Mouse (Mus musculus) stomach, embryonic 16.5 days (tissue): ENCODE measurements around the gene Wdr48. TPM values are rescaled to one million over a fixed set of nuclear protein-coding genes. Genes with fewer than 3 reads are reported as not detected.

Experiments used
- ATAC-seq: fragments of 200-750 bp; cut with Nextera tagmentation; 2 replicates; pipeline ENCODE4 v1.8.0; 2017; ENCODE audit warnings: moderate number of reproducible peaks, moderate TSS enrichment; ENCODE audit not compliant: insufficient read depth, low FRiP score
- H3K27ac ChIP-seq: fragments of 300-500 bp; sonication (generic); 2 replicates; pipeline ENCODE4 v1.5.1; 2014; ENCODE audit warnings: low read length
- H3K27me3 ChIP-seq: fragments of 300-500 bp; sonication (generic); 2 replicates; pipeline ENCODE4 v1.6.1; 2014; ENCODE audit warnings: low read length, control low read depth, mixed read lengths; ENCODE audit not compliant: control insufficient read depth, insufficient read depth
- H3K36me3 ChIP-seq: fragments of 300-500 bp; sonication (generic); 2 replicates; pipeline ENCODE4 v1.6.1; 2014; ENCODE audit warnings: low read length; ENCODE audit not compliant: control insufficient read depth, insufficient read depth
- H3K4me1 ChIP-seq: fragments of 300-500 bp; sonication (generic); 2 replicates; pipeline ENCODE4 v1.6.1; 2014; ENCODE audit warnings: low read length, control low read depth, mixed read lengths; ENCODE audit not compliant: control insufficient read depth, insufficient read depth
- H3K4me2 ChIP-seq: fragments of 300-500 bp; sonication (generic); 2 replicates; pipeline ENCODE4 v1.6.1; 2014; ENCODE audit warnings: low read depth, low read length, mixed read lengths
- H3K4me3 ChIP-seq: fragments of 300-500 bp; sonication (generic); replicated peaks from 2 replicates; pipeline ENCODE4 v1.5.1; 2014; ENCODE audit warnings: mild to moderate bottlenecking, low read length
- H3K9ac ChIP-seq: fragments of 300-500 bp; sonication (generic); 2 replicates; pipeline ENCODE4 v1.6.1; 2014; ENCODE audit warnings: low read length
- H3K9me3 ChIP-seq: fragments of 300-500 bp; sonication (generic); replicated peaks from 2 replicates; pipeline ENCODE4 v1.6.1; 2016; ENCODE audit warnings: low read length, control low read depth; ENCODE audit not compliant: control insufficient read depth
- WGBS: fragments of 180-500 bp; shearing (Covaris S2); extraction: QIAGEN DNeasy Blood & Tissue Kit; methylation state at CpG from one replicate; pipeline ENCODE4 v1.1.7; 2014; 5-methylcytosine and 5-hydroxymethylcytosine counted together
- polyA plus RNA-seq: library from polyadenylated mRNA; unstranded; fragments of >200 nt; fragmentation: Nextera tagmentation; extraction: Ambion mirVana; gene quantifications from 2 replicates; pipeline ENCODE4 v1.2.1, GENCODE M21; 2015

Gene Wdr48
- 43.8 and 45.5 TPM in 2 replicates for polyA plus RNA-seq

DNA sequence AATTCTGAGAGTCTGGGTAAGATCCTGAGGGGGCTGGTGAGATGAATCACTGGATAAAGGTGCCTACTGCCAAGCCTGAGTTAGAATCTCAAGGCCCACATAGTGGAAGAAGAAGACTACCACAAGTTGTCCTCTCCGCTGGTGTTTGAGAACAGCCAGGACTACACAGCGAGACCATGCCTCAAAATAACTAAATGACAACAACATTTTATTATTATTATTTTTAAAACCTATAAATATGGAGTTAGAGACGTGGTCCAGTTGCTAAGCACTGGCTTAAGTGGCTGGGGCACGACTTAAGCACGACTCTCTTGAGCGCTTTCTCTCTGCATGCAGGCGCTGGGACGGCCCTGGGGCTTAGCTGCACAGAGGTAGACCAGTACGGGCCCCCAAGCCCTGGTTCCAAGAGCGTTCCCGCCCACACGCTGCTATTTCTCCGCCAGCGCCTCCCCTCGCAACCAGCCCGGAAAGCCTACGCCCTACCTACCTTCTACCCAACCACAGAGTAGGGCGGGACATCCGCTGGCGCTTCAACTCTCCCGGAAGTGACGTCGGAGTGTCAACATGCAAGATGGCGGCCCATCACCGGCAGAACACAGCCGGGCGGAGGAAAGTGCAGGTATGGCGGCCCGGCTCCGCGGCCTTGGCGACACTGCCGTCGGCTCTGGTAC lies at the start of gene Wdr48:
Gene Wdr48 (plus strand): TSS at position 540 of the 671 bp plus-strand sequence.
- peak; percentile 99 for ATAC-seq
- peak within 1 kb of the TSS; percentile 84 for H3K27ac ChIP-seq
- H3K9me3 ChIP-seq, result no peaks in the 10 kb centered on the region
- peak within 1 kb of the TSS; percentile 85 for H3K4me2 ChIP-seq
- H3K36me3 ChIP-seq, result no peaks in the 10 kb centered on the region
- 4% methylated on average over 34 of the region's 34 CpGs for WGBS
- no peaks in the 10 kb centered on the region for H3K27me3 ChIP-seq
- peak within 1 kb of the TSS; percentile 87 for H3K4me3 ChIP-seq
- peak within 1 kb of the TSS; percentile 90 for H3K9ac ChIP-seq
- peaks cover 14% of the 10 kb centered on the region for H3K4me1 ChIP-seq

GRCm38 (mm10) chr9:119847187-119847586 lies 47.5 kb upstream of the Wdr48 start:
- H3K27ac ChIP-seq, result no peak overlapping the region
- no peaks in the 10 kb centered on the region for H3K9me3 ChIP-seq
- 68% methylated on average over 6 of the region's 6 CpGs for WGBS
- no peak for ATAC-seq
- H3K9ac ChIP-seq, result no peak overlapping the region
- no peak overlapping the region for H3K4me3 ChIP-seq
- no peaks in the 10 kb centered on the region; the same call in 1 of the 2 replicates for H3K4me1 ChIP-seq
- H3K4me2 ChIP-seq, result no peak overlapping the region
- no peaks in the 10 kb centered on the region for H3K27me3 ChIP-seq
- H3K36me3 ChIP-seq, result no peaks in the 10 kb centered on the region

- 41% methylated on average over 7 of the region's 7 CpGs for WGBS
- H3K4me2 ChIP-seq, result no peak overlapping the region
Observed at GRCm38 (mm10) chr9:119848671-119849070, 46.0 kb upstream of the Wdr48 start.

GRCm38 (mm10) chr9:119849214-119849613 lies 45.5 kb upstream of the Wdr48 start:
- ATAC-seq, result no peak

More at GRCm38 (mm10) chr9:119848671-119849070, 46.0 kb upstream of the Wdr48 start:
- H3K4me1 ChIP-seq, result no peaks in the 10 kb centered on the region; the same call in 1 of the 2 replicates
- H3K27ac ChIP-seq, result no peak overlapping the region
- H3K4me3 ChIP-seq, result no peak overlapping the region
- no peaks in the 10 kb centered on the region for H3K27me3 ChIP-seq
- no peak for ATAC-seq
- H3K9ac ChIP-seq, result no peak overlapping the region
- no peaks in the 10 kb centered on the region for H3K9me3 ChIP-seq
- no peaks in the 10 kb centered on the region for H3K36me3 ChIP-seq

DNA sequence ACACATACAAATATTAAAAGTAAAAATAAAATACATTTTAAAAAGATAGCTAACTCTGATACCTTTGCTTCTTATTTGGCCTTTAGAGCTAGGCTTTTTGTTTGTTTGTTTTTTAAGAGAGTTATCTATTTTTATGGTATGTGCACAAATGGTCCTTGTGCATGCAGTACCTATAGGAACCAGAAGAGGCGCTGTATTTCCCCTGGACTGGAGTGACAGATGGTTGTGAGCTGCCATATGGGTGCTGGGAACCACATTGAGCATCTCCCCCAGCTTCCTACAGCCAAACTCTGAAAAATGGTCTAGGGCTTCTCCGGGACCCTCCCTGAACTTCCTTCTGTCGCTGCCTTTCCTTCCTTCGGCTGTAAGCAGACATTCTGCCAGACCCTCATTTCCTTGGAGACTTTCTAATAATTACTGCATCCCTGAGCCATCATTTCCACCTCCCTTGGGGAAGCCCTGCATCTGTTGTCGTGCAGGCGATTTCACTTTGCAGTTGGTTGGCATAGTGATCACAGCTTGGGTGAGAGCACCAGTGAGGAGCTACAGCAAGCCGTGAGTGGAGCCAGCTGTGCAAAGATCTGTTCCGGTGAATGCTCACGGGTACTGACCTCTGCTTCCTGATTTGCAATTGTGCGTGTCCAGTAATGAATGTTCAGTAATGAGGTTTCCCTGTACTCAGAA lies 42.2 kb upstream of the Wdr48 start:
- Histone ChIP-seq H3K9me3 (no peaks in the 10 kb centered on the region), H3K9ac (no peak overlapping the region), H3K4me3 (no peak overlapping the region), H3K27me3 (no peaks in the 10 kb centered on the region), H3K4me2 (no peak overlapping the region), H3K27ac (no peak overlapping the region), H3K4me1 (no peaks in the 10 kb centered on the region; the same call in 1 of the 2 replicates), H3K36me3 (no peaks in the 10 kb centered on the region)
- 70% methylated on average over 10 of the region's 10 CpGs for WGBS
- no peak for ATAC-seq

More at GRCm38 (mm10) chr9:119849214-119849613, 45.5 kb upstream of the Wdr48 start:
- no peaks in the 10 kb centered on the region for H3K36me3 ChIP-seq
- H3K9ac ChIP-seq, result no peak overlapping the region
- WGBS, result 21% methylated on average over 8 of the region's 8 CpGs
- H3K4me1 ChIP-seq, result no peaks in the 10 kb centered on the region; the same call in 1 of the 2 replicates
- H3K27me3 ChIP-seq, result no peaks in the 10 kb centered on the region
- H3K4me3 ChIP-seq, result no peak overlapping the region
- no peaks in the 10 kb centered on the region for H3K9me3 ChIP-seq
- H3K27ac ChIP-seq, result no peak overlapping the region
- H3K4me2 ChIP-seq, result no peak overlapping the region

DNA sequence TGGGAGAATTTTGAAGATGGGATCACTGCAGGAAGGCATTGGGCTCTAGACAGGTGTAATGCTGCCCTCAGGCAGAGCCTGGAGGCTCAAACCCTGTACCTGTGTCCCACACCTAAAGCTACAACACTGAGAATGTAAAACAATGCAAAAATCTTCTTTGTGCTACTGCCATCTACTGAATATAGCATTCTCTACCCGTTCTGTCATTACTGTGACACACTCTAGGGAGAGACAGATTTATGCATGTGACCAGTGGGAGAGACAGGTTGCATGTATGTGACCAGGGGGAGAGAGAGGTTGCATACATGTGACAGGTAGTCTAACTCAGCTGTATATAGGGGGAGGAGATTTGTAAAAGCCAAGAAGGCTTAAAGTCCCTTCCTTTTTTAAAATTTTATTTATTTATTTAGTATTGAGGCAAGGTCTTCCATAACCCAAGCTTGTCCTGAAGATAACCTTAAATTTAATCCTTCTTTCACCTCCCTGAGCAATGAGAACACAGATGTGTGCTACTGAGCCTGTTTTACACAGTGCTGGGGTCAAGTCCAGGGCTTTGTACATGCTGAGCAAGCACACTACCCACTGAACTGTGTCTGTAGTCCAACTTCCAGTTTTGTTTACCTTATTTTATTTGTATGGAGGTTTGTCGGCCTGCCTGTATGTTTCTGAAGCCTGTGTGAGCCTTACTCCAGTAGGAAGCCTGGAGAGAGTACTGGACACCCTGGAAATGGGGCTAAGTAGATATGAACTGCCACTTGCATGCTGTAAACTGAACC lies 41.4 kb upstream of the Wdr48 start:
- Histone ChIP-seq H3K4me1 (no peaks in the 10 kb centered on the region; the same call in 1 of the 2 replicates), H3K4me3 (no peak overlapping the region), H3K36me3 (no peaks in the 10 kb centered on the region), H3K27me3 (no peaks in the 10 kb centered on the region), H3K4me2 (no peak overlapping the region), H3K27ac (no peak overlapping the region), H3K9ac (no peak overlapping the region), H3K9me3 (no peaks in the 10 kb centered on the region)
- 52% methylated on average over 2 of the region's 2 CpGs for WGBS
- ATAC-seq, result no peak

GRCm38 (mm10) chr9:119854170-119854569 lies 40.5 kb upstream of the Wdr48 start:
- Histone ChIP-seq H3K4me1 (no peaks in the 10 kb centered on the region; the same call in 1 of the 2 replicates), H3K9me3 (no peaks in the 10 kb centered on the region), H3K36me3 (no peaks in the 10 kb centered on the region), H3K4me2 (no peak overlapping the region), H3K9ac (no peak overlapping the region), H3K27ac (no peak overlapping the region), H3K4me3 (no peak overlapping the region), H3K27me3 (no peaks in the 10 kb centered on the region)
- 55% methylated on average over 8 of the region's 8 CpGs for WGBS
- ATAC-seq, result no peak; the same call in 1 of the 2 replicates

DNA sequence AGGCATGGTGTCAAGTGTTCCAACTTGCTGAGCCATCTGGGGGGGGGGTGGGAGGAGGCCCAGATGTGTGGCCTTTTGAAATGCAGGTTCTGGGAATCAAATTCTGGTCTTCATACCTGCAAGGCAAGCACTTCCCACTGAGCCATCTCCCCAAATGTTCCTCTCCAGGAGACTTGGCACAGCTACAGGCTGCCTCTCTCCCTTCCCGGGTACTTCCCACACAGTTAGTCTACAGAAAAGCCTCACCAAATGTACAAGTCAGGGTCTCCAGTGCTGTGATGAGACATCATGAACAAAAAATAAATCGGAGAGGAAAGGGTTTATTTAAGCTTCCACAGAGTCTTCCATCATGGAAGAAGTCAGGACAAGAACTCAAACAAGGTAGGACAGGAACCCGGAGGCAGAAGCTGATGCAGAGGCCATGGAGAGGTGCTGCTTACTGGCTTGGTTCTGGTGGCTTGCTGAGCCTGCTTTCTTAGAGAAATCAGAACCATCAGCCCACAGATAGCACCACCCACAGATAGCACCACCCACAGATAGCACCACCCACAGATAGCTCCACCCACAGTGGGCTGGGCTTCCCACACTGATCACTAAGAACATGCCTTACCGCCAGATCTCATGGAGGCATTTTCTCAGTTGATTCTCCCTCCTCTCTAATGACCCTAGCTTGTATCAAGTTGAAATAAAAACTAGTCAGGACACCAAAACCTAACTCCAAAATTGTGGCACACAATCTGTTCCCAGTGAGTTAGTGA lies 7.4 kb upstream of the Wdr48 start:
- Histone ChIP-seq H3K4me1 (no peaks in the 10 kb centered on the region), H3K27me3 (no peaks in the 10 kb centered on the region), H3K36me3 (no peaks in the 10 kb centered on the region), H3K4me3 (no peak overlapping the region), H3K9ac (no peak overlapping the region), H3K4me2 (no peak overlapping the region), H3K9me3 (no peaks in the 10 kb centered on the region), H3K27ac (no peak overlapping the region)
- no peak for ATAC-seq
- 63% methylated on average over 4 of the region's 4 CpGs for WGBS
